ENCODE assay signal across 7 mouse cellular contexts in genomic region chr13:54610613-54610971, GRCm38 (mm10). TPM values are rescaled to one million over a fixed set of nuclear protein-coding genes. Genes with fewer than 3 reads are reported as not detected.
DNase-seq lines count a peak whose midpoint lies in the region; ATAC-seq and TF ChIP-seq lines count a peak whose summit lies in the region.

No protein-coding gene starts in this region.

- no peak for TF ChIP-seq EP300 in liver, embryonic 14.5 days (IDR thresholded peaks at IDR 0.05; ENCODE audit: low read depth)

- peak overlapping the region; percentile 94 for H3K4me2 ChIP-seq in liver, embryonic 14.5 days (ENCODE audit: low read depth)
- H3K4me2 ChIP-seq in stomach, embryonic 16.5 days (ENCODE audit: low read depth, low read length): peak overlapping the region; percentile 95

- no peak for DNase-seq in embryonic facial prominence, embryonic 10.5 days (ENCODE audit: low spot score)
- peak; percentile 31 for DNase-seq in gastrocnemius, postnatal 25 days
- no peak for DNase-seq in liver, embryonic 14.5 days (ENCODE audit: low read depth in 3 of 3, low spot score in 3 of 3)
- no peak for DNase-seq in testis, postnatal 14 days (ENCODE audit: low spot score)

- no peaks in the 10 kb centered on the region for H3K27me3 ChIP-seq in megakaryocyte, embryonic 14.5 days (replicated peaks)
- H3K27me3 ChIP-seq in embryonic facial prominence, embryonic 10.5 days (replicated peaks; ENCODE audit: low read depth, poor library complexity, severe bottlenecking): peaks cover 43% of the 10 kb centered on the region
- no peaks in the 10 kb centered on the region for H3K27me3 ChIP-seq in liver, embryonic 14.5 days (ENCODE audit: control insufficient read depth, insufficient read depth, low read length)
- no peaks in the 10 kb centered on the region for H3K27me3 ChIP-seq in stomach, embryonic 16.5 days (ENCODE audit: control insufficient read depth, insufficient read depth, low read length)

- 6% methylated on average over 13 of the region's 13 CpGs for WGBS in embryonic facial prominence, embryonic 10.5 days
- WGBS in liver, embryonic 14.5 days (ENCODE audit: insufficient replicate concordance): 18% methylated on average over 13 of the region's 13 CpGs
- 11% methylated on average over 13 of the region's 13 CpGs for WGBS in stomach, embryonic 16.5 days

- peak overlapping the region; percentile 93 for H3K9ac ChIP-seq in liver, embryonic 14.5 days (replicated peaks)
- peak overlapping the region; percentile 92 for H3K9ac ChIP-seq in stomach, embryonic 16.5 days (ENCODE audit: low read length)

- peak overlapping the region; percentile 77 for H3K27ac ChIP-seq in embryonic facial prominence, embryonic 10.5 days (replicated peaks)
- peak overlapping the region; percentile 60 for H3K27ac ChIP-seq in liver, embryonic 14.5 days
- peak overlapping the region; percentile 80 for H3K27ac ChIP-seq in stomach, embryonic 16.5 days (ENCODE audit: low read length)

- ATAC-seq in megakaryocyte, adult 5-6 weeks (ENCODE audit: poor library complexity, severe bottlenecking): no peak; the same call in 1 of the 2 replicates
- ATAC-seq in liver, embryonic 14.5 days (ENCODE audit: insufficient read depth): peak; percentile 29
- ATAC-seq in stomach, embryonic 16.5 days (ENCODE audit: insufficient read depth, low FRiP score): peak; percentile 20; the same call in 1 of the 2 replicates

- peak overlapping the region; percentile 94 for H3K4me3 ChIP-seq in megakaryocyte, embryonic 14.5 days (replicated peaks)
- H3K4me3 ChIP-seq in embryonic facial prominence, embryonic 10.5 days: peak overlapping the region; percentile 75
- peak overlapping the region; percentile 68 to 79 for H3K4me3 ChIP-seq in liver, embryonic 14.5 days (ENCODE audit: insufficient read depth in 1 of 2, low read depth in 2 of 2, low read length in 2 of 2)
- peak overlapping the region; percentile 82 for H3K4me3 ChIP-seq in stomach, embryonic 16.5 days (replicated peaks; ENCODE audit: low read length)

- peak; percentile 45 for TF ChIP-seq CTCF in liver, embryonic 14.5 days (IDR thresholded peaks at IDR 0.05; ENCODE audit: low read depth)

- H3K4me1 ChIP-seq in megakaryocyte, embryonic 14.5 days: peaks cover 35% of the 10 kb centered on the region
- H3K4me1 ChIP-seq in embryonic facial prominence, embryonic 10.5 days: peaks cover 23% of the 10 kb centered on the region
- peaks cover 35 to 39% of the 10 kb centered on the region in 2 experiments for H3K4me1 ChIP-seq in liver, embryonic 14.5 days (replicated peaks; ENCODE audit: control insufficient read depth in 2 of 2, insufficient read depth in 2 of 2, low read length in 1 of 2)
- H3K4me1 ChIP-seq in stomach, embryonic 16.5 days (ENCODE audit: control insufficient read depth, insufficient read depth, low read length): peaks cover 15% of the 10 kb centered on the region

- no peaks in the 10 kb centered on the region for H3K9me3 ChIP-seq in megakaryocyte, embryonic 14.5 days
- H3K9me3 ChIP-seq in embryonic facial prominence, embryonic 10.5 days: no peaks in the 10 kb centered on the region
- H3K9me3 ChIP-seq in liver, embryonic 14.5 days (ENCODE audit: control insufficient read depth, low read length): no peaks in the 10 kb centered on the region
- H3K9me3 ChIP-seq in stomach, embryonic 16.5 days (replicated peaks; ENCODE audit: control insufficient read depth, low read length): no peaks in the 10 kb centered on the region

- H3K36me3 ChIP-seq in megakaryocyte, embryonic 14.5 days (replicated peaks; ENCODE audit: low read length): peaks cover 13% of the 10 kb centered on the region
- H3K36me3 ChIP-seq in embryonic facial prominence, embryonic 10.5 days (replicated peaks): no peaks in the 10 kb centered on the region
- H3K36me3 ChIP-seq in liver, embryonic 14.5 days (replicated peaks; ENCODE audit: control insufficient read depth, insufficient read depth, low read depth): no peaks in the 10 kb centered on the region; the same call in 1 of the 2 replicates
- no peaks in the 10 kb centered on the region for H3K36me3 ChIP-seq in stomach, embryonic 16.5 days (ENCODE audit: control insufficient read depth, insufficient read depth, low read length)

RNA-seq across cellular contexts. Expression of gene Cltb, which starts 0.6 kb away (rescaled TPM):
- polyA plus RNA-seq in megakaryocyte, embryonic 14.5 days (2012; ENCODE audit: insufficient read depth, low replicate concordance): 72.4 and 308 TPM in 2 replicates
- total RNA-seq in megakaryocyte, adult 5-6 weeks (2015): 5.9 and 6.6 TPM in 2 replicates
- 19.3 and 20.7 TPM in 2 replicates for total RNA-seq in megakaryocyte, adult 5-6 weeks (2017)
- polyA plus RNA-seq in embryonic facial prominence, embryonic 10.5 days (2016; fragmentation: Nextera tagmentation; extraction: Ambion mirVana): 14.2 and 16.9 TPM in 2 replicates
- total RNA-seq in gastrocnemius, postnatal 25 days (2021): 100 to 1,000 TPM; 117 to 135 TPM
- 11.1 and 15.2 TPM in 2 replicates for polyA plus RNA-seq in liver, embryonic 14.5 days (2012; rRNA removed)
- 30.6 and 33.3 TPM in 2 replicates for polyA plus RNA-seq in liver, embryonic 14.5 days (2014; fragmentation: Nextera tagmentation; extraction: Ambion mirVana)
- 79.6 and 79.8 TPM in 2 replicates for polyA plus RNA-seq in stomach, embryonic 16.5 days (2015; fragmentation: Nextera tagmentation; extraction: Ambion mirVana)

RNA-seq across cellular contexts. Expression of gene Faf2, which starts 11.0 kb away (rescaled TPM):
- polyA plus RNA-seq in megakaryocyte, embryonic 14.5 days (2012; ENCODE audit: insufficient read depth, low replicate concordance): 1.5 and 13.9 TPM in 2 replicates
- 23.1 and 32.6 TPM in 2 replicates for total RNA-seq in megakaryocyte, adult 5-6 weeks (2015)
- 36.1 and 38.9 TPM in 2 replicates for total RNA-seq in megakaryocyte, adult 5-6 weeks (2017)
- polyA plus RNA-seq in embryonic facial prominence, embryonic 10.5 days (2016; fragmentation: Nextera tagmentation; extraction: Ambion mirVana): 83.4 and 86.7 TPM in 2 replicates
- 10 to 100 TPM; 14.1 to 15.4 TPM for total RNA-seq in gastrocnemius, postnatal 25 days (2021)
- 9.5 and 11.0 TPM in 2 replicates for polyA plus RNA-seq in liver, embryonic 14.5 days (2012; rRNA removed)
- 31.2 and 36.9 TPM in 2 replicates for polyA plus RNA-seq in liver, embryonic 14.5 days (2014; fragmentation: Nextera tagmentation; extraction: Ambion mirVana)
- polyA plus RNA-seq in stomach, embryonic 16.5 days (2015; fragmentation: Nextera tagmentation; extraction: Ambion mirVana): 67.4 and 71.9 TPM in 2 replicates

RNA-seq across cellular contexts. Expression of gene Higd2a, which starts 20.6 kb away (rescaled TPM):
- 13.6 and 46.2 TPM in 2 replicates for polyA plus RNA-seq in megakaryocyte, embryonic 14.5 days (2012; ENCODE audit: insufficient read depth, low replicate concordance)
- total RNA-seq in megakaryocyte, adult 5-6 weeks (2015): 144 and 147 TPM in 2 replicates
- 66.2 and 100 TPM in 2 replicates for total RNA-seq in megakaryocyte, adult 5-6 weeks (2017)
- 144 and 154 TPM in 2 replicates for polyA plus RNA-seq in embryonic facial prominence, embryonic 10.5 days (2016; fragmentation: Nextera tagmentation; extraction: Ambion mirVana)
- 100 to 1,000 TPM; 144 to 150 TPM for total RNA-seq in gastrocnemius, postnatal 25 days (2021)
- 55.7 and 57.7 TPM in 2 replicates for polyA plus RNA-seq in liver, embryonic 14.5 days (2012; rRNA removed)
- 112 and 113 TPM in 2 replicates for polyA plus RNA-seq in liver, embryonic 14.5 days (2014; fragmentation: Nextera tagmentation; extraction: Ambion mirVana)
- 182 and 211 TPM in 2 replicates for polyA plus RNA-seq in stomach, embryonic 16.5 days (2015; fragmentation: Nextera tagmentation; extraction: Ambion mirVana)

RNA-seq across cellular contexts. Expression of gene Nop16, which starts 20.7 kb away (rescaled TPM):
- 6.9 and 22.1 TPM in 2 replicates for polyA plus RNA-seq in megakaryocyte, embryonic 14.5 days (2012; ENCODE audit: insufficient read depth, low replicate concordance)
- total RNA-seq in megakaryocyte, adult 5-6 weeks (2015): 15.6 and 18.9 TPM in 2 replicates
- total RNA-seq in megakaryocyte, adult 5-6 weeks (2017): 27.8 and 28.0 TPM in 2 replicates
- polyA plus RNA-seq in embryonic facial prominence, embryonic 10.5 days (2016; fragmentation: Nextera tagmentation; extraction: Ambion mirVana): 112 and 117 TPM in 2 replicates
- total RNA-seq in gastrocnemius, postnatal 25 days (2021): 10 to 100 TPM; 16.5 to 17.4 TPM
- polyA plus RNA-seq in liver, embryonic 14.5 days (2012; rRNA removed): 16.6 and 26.3 TPM in 2 replicates
- polyA plus RNA-seq in liver, embryonic 14.5 days (2014; fragmentation: Nextera tagmentation; extraction: Ambion mirVana): 20.6 and 25.9 TPM in 2 replicates
- polyA plus RNA-seq in stomach, embryonic 16.5 days (2015; fragmentation: Nextera tagmentation; extraction: Ambion mirVana): 87.1 and 88.7 TPM in 2 replicates

RNA-seq across cellular contexts. Expression of gene Arl10, which starts 35.8 kb away (rescaled TPM):
- 11.5 TPM in 1 of 2 replicates, not detected in the other for polyA plus RNA-seq in megakaryocyte, embryonic 14.5 days (2012; ENCODE audit: insufficient read depth, low replicate concordance)
- total RNA-seq in megakaryocyte, adult 5-6 weeks (2015): 20.4 and 22.4 TPM in 2 replicates
- 22.9 and 23.3 TPM in 2 replicates for total RNA-seq in megakaryocyte, adult 5-6 weeks (2017)
- polyA plus RNA-seq in embryonic facial prominence, embryonic 10.5 days (2016; fragmentation: Nextera tagmentation; extraction: Ambion mirVana): 28.8 and 29.6 TPM in 2 replicates
- total RNA-seq in gastrocnemius, postnatal 25 days (2021): 1 to 10 TPM; 2.3 to 3.2 TPM
- 5.6 and 6.8 TPM in 2 replicates for polyA plus RNA-seq in liver, embryonic 14.5 days (2012; rRNA removed)
- 4.2 and 4.9 TPM in 2 replicates for polyA plus RNA-seq in liver, embryonic 14.5 days (2014; fragmentation: Nextera tagmentation; extraction: Ambion mirVana)
- polyA plus RNA-seq in stomach, embryonic 16.5 days (2015; fragmentation: Nextera tagmentation; extraction: Ambion mirVana): 21.7 and 23.1 TPM in 2 replicates
